ENCODE assay signal across 26 mouse cellular contexts in genomic region chr15:102045691-102046090, GRCm38 (mm10).
"Had no signal": no experiment of that assay in that cellular context is flagged by ENCODE, and none has a peak within 500 bp of the region (broad histone marks: within the 10 kb centered on the region; RNA-seq: fewer than 3 reads in every experiment).

No protein-coding gene starts in this region.

- H3K27ac ChIP-seq: kidney, postnatal 0 days; left cerebral cortex, adult 2 months; limb, embryonic 12.5 days; limb, embryonic 15.5 days; liver, embryonic 15.5 days; lung, embryonic 15.5 days; midbrain, embryonic 10.5 days; neural tube, embryonic 12.5 days; neural tube, embryonic 15.5 days had no signal

- H3K9ac ChIP-seq: limb, embryonic 12.5 days; limb, embryonic 15.5 days; liver, embryonic 15.5 days; lung, embryonic 15.5 days; neural tube, embryonic 12.5 days; neural tube, embryonic 15.5 days had no signal

- H3K4me1 ChIP-seq: limb, embryonic 12.5 days; liver, embryonic 15.5 days; megakaryocyte, embryonic 14.5 days; midbrain, embryonic 10.5 days; neural tube, embryonic 12.5 days; neural tube, embryonic 15.5 days had no signal

- H3K36me3 ChIP-seq: limb, embryonic 12.5 days; limb, embryonic 15.5 days; liver, embryonic 15.5 days; lung, embryonic 15.5 days; midbrain, embryonic 10.5 days; neural tube, embryonic 12.5 days; neural tube, embryonic 15.5 days had no signal

- H3K4me3 ChIP-seq: left cerebral cortex, adult 2 months; limb, embryonic 12.5 days; limb, embryonic 15.5 days; liver, embryonic 15.5 days; lung, embryonic 15.5 days; megakaryocyte, embryonic 14.5 days; midbrain, embryonic 10.5 days; neural tube, embryonic 12.5 days; neural tube, embryonic 15.5 days had no signal

- H3K4me2 ChIP-seq: limb, embryonic 12.5 days; limb, embryonic 15.5 days; liver, embryonic 11.5 days; liver, embryonic 15.5 days; lung, embryonic 15.5 days; neural tube, embryonic 12.5 days; neural tube, embryonic 15.5 days had no signal

- DNase-seq: kidney, adult 18-20 months; kidney, adult 9 months; kidney, postnatal 36 days; layer of hippocampus, postnatal 36 days; left cerebral cortex, postnatal 4 days; lung, adult 18-20 months; lung, postnatal 10 days; lung, postnatal 36 days; midbrain, embryonic 14.5 days; right cerebral cortex, adult 18-20 months; right cerebral cortex, postnatal 14 days; spleen, adult 18-20 months; thymus, adult 2 months; thymus, postnatal 14 days; thymus, postnatal 4 days had no signal

- H3K27me3 ChIP-seq: limb, embryonic 15.5 days; neural tube, embryonic 12.5 days; neural tube, embryonic 15.5 days had no signal

- H3K9me3 ChIP-seq: limb, embryonic 12.5 days; limb, embryonic 15.5 days; liver, embryonic 15.5 days; lung, embryonic 15.5 days; megakaryocyte, embryonic 14.5 days; midbrain, embryonic 10.5 days; neural tube, embryonic 12.5 days; neural tube, embryonic 15.5 days had no signal
